Mouse (Mus musculus): Measurements from ENCODE around the gene Olfr1326-ps1. TPM values are rescaled to one million over a fixed set of nuclear protein-coding genes. Genes with fewer than 3 reads are reported as not detected.

Gene Olfr1326-ps1
- not detected in 2 replicates for polyA plus RNA-seq (2014; fragmentation: Nextera tagmentation; extraction: Ambion mirVana)

- Histone ChIP-seq H3K27ac (ENCODE audit: low read depth, low read length) (no peak within 1 kb of the TSS), H3K36me3 (ENCODE audit: control insufficient read depth, insufficient read depth, low read length) (no peaks in the 10 kb centered on the region), H3K4me3 (ENCODE audit: low read depth, low read length) (no peak within 1 kb of the TSS), H3K4me1 (replicated peaks; ENCODE audit: control insufficient read depth, insufficient read depth, low read length) (no peaks in the 10 kb centered on the region), H3K9me3 (ENCODE audit: control insufficient read depth, low read length) (no peaks in the 10 kb centered on the region), H3K4me2 (replicated peaks; ENCODE audit: low read depth, low read length) (no peak within 1 kb of the TSS), H3K27me3 (ENCODE audit: control insufficient read depth, insufficient read depth, low read length) (no peaks in the 10 kb centered on the region), H3K9ac (ENCODE audit: low read depth, low read length) (no peak within 1 kb of the TSS)
- no peak for DNase-seq (ENCODE audit: low spot score)
- no peak for ATAC-seq (ENCODE audit: low FRiP score)
Measured at GRCm38 (mm10) chrX:74574788-74575187, at the start of gene Olfr1326-ps1. TSS of gene Olfr1326-ps1 (minus strand) at chrX:74574888.

GRCm38 (mm10) chrX:74592379-74592778 is 17.7 kb upstream of the Olfr1326-ps1 start, which contains the start of gene Olfr1325:
TSS of gene Olfr1325 (plus strand) at chrX:74592679.
- Histone ChIP-seq H3K9me3 (ENCODE audit: control insufficient read depth, low read length) (no peaks in the 10 kb centered on the region), H3K36me3 (ENCODE audit: control insufficient read depth, insufficient read depth, low read length) (no peaks in the 10 kb centered on the region), H3K4me2 (replicated peaks; ENCODE audit: low read depth, low read length) (no peak within 1 kb of the TSS), H3K27ac (ENCODE audit: low read depth, low read length) (no peak within 1 kb of the TSS), H3K9ac (ENCODE audit: low read depth, low read length) (no peak within 1 kb of the TSS), H3K27me3 (ENCODE audit: control insufficient read depth, insufficient read depth, low read length) (no peaks in the 10 kb centered on the region), H3K4me1 (replicated peaks; ENCODE audit: control insufficient read depth, insufficient read depth, low read length) (no peaks in the 10 kb centered on the region), H3K4me3 (ENCODE audit: low read depth, low read length) (no peak within 1 kb of the TSS)
- 98% methylated on average over 2 of the region's 2 CpGs for WGBS
- ATAC-seq (ENCODE audit: low FRiP score) = no peak
- no peak for DNase-seq (ENCODE audit: low spot score)

Other genes with a start within 250 kb of the Olfr1326-ps1 start
- 19.2 and 22.3 TPM in 2 replicates for gene Plxna3, start 245.8 kb downstream of the Olfr1326-ps1 start, polyA plus RNA-seq (2014; fragmentation: Nextera tagmentation; extraction: Ambion mirVana)
- gene Lage3, start 221.3 kb downstream of the Olfr1326-ps1 start, polyA plus RNA-seq (2014; fragmentation: Nextera tagmentation; extraction: Ambion mirVana) = 103 and 105 TPM in 2 replicates
- gene Ubl4a, start 201.7 kb downstream of the Olfr1326-ps1 start, polyA plus RNA-seq (2014; fragmentation: Nextera tagmentation; extraction: Ambion mirVana) = 68.6 and 69.9 TPM in 2 replicates
- 7.4 and 7.7 TPM in 2 replicates for gene Slc10a3, start 201.5 kb downstream of the Olfr1326-ps1 start, polyA plus RNA-seq (2014; fragmentation: Nextera tagmentation; extraction: Ambion mirVana)
- 26.9 and 29.0 TPM in 2 replicates for gene Fam3a, start 181.6 kb downstream of the Olfr1326-ps1 start, polyA plus RNA-seq (2014; fragmentation: Nextera tagmentation; extraction: Ambion mirVana)
- gene Ikbkg, start 181.6 kb downstream of the Olfr1326-ps1 start, polyA plus RNA-seq (2014; fragmentation: Nextera tagmentation; extraction: Ambion mirVana) = 21.7 and 25.4 TPM in 2 replicates
- gene G6pdx, start 145.7 kb downstream of the Olfr1326-ps1 start, polyA plus RNA-seq (2014; fragmentation: Nextera tagmentation; extraction: Ambion mirVana) = 54.9 and 56.5 TPM in 2 replicates
- not detected in 2 replicates for gene Gm6880, start 93.5 kb downstream of the Olfr1326-ps1 start, polyA plus RNA-seq (2014; fragmentation: Nextera tagmentation; extraction: Ambion mirVana)
- not detected in 2 replicates for gene Olfr1325, start 17.8 kb upstream of the Olfr1326-ps1 start, polyA plus RNA-seq (2014; fragmentation: Nextera tagmentation; extraction: Ambion mirVana)
- not detected in 2 replicates for gene Gm5640, start 70.7 kb upstream of the Olfr1326-ps1 start, polyA plus RNA-seq (2014; fragmentation: Nextera tagmentation; extraction: Ambion mirVana)
- not detected in 2 replicates for gene Gm6890, start 166.0 kb upstream of the Olfr1326-ps1 start, polyA plus RNA-seq (2014; fragmentation: Nextera tagmentation; extraction: Ambion mirVana)

Measured in hindbrain, embryonic 11.5 days (tissue).